Mouse (Mus musculus): ENCODE results near the gene Vmn1r237. TPM values are rescaled to one million over a fixed set of nuclear protein-coding genes. Genes with fewer than 3 reads are reported as not detected.

The Vmn1r237 gene
- not detected in 2 replicates for total RNA-seq (2014; rRNA removed)
- not detected in 2 replicates for polyA plus RNA-seq (2012; rRNA removed)

DNA sequence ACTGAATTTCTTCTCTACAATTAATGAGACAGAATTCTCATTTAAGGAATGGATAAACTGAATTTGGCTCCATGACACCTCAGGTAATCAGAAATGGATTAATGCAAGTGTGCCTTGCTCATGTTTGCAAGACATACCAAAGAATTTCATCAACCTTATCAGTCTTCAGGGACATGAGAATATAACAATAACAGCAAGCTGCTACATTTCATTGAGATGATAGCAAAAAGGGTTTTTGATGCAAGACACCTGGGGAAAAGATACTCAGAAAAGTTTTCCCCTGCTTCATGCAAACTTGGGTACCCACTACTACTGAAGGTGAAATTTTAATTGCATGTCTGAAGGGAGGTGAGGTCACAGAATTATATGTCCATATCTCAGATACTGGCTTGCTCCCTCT, at the start of gene Vmn1r237:
Vmn1r237 (plus strand) TSS at position 301 of the 400 bp plus-strand sequence.
- no peaks in the 10 kb centered on the region for H3K4me1 ChIP-seq (ENCODE audit: control insufficient read depth, insufficient read depth, low read length)
- no peak for TF ChIP-seq CTCF (IDR thresholded peaks at IDR 0.05; ENCODE audit: low read depth, low read length)
- no peak for TF ChIP-seq POLR2A (IDR thresholded peaks at IDR 0.05; ENCODE audit: extremely low read depth, insufficient read depth, low read length)

DNA sequence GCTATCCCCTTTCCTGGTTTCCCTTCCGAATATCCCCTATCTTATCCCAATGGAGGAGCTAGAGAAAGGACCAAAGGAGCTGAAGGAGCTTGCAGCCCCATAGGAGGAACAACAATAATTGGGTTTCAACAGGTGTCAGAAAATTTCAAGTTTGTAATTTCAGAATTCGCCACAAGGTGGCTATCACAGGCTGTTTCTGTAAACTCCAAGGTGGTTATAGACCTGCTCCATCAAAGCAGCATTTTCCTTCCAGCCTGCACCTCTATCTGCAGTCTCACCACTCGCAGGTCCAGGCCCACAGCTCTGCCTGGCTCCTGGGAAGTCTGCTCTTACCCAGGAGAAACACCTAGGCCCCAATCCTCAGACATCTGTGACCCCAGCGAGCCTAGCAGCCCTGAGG, 39.6 kb upstream of the Vmn1r237 start:
- H3K4me3 ChIP-seq (ENCODE audit: insufficient read depth, low read depth, low read length), result no peak overlapping the region
- no peak overlapping the region for H3K9ac ChIP-seq (ENCODE audit: low read depth, low read length)
- no peaks in the 10 kb centered on the region for H3K36me3 ChIP-seq (ENCODE audit: control insufficient read depth, insufficient read depth, low read length)
- peak; percentile 47 for DNase-seq (ENCODE audit: extremely low read depth, low read depth, low spot score)
- H3K27ac ChIP-seq (replicated peaks; ENCODE audit: insufficient read depth, low read depth, low read length), result no peak overlapping the region
- TF ChIP-seq POLR2A (IDR thresholded peaks at IDR 0.05; ENCODE audit: extremely low read depth, insufficient read depth, low read length) (no peak), CTCF (IDR thresholded peaks at IDR 0.05; ENCODE audit: low read depth, low read length) (peak; percentile 36)
- no peaks in the 10 kb centered on the region for H3K79me2 ChIP-seq (ENCODE audit: control insufficient read depth, insufficient read depth, low read length)
- no peaks in the 10 kb centered on the region for H3K4me1 ChIP-seq (ENCODE audit: control insufficient read depth, insufficient read depth, low read length)
- no peaks in the 10 kb centered on the region for H3K27me3 ChIP-seq (ENCODE audit: control insufficient read depth, insufficient read depth, low read length)
- WGBS, result 10% methylated on average over 4 of the region's 4 CpGs

More for the DNA sequence above, at the start of gene Vmn1r237:
- DNase-seq (ENCODE audit: extremely low read depth, low read depth, low spot score), result no peak
- H3K36me3 ChIP-seq (ENCODE audit: control insufficient read depth, insufficient read depth, low read length), result no peaks in the 10 kb centered on the region
- H3K79me2 ChIP-seq (ENCODE audit: control insufficient read depth, insufficient read depth, low read length), result no peaks in the 10 kb centered on the region
- no peak within 1 kb of the TSS for H3K9ac ChIP-seq (ENCODE audit: low read depth, low read length)
- H3K27ac ChIP-seq (replicated peaks; ENCODE audit: insufficient read depth, low read depth, low read length), result no peak within 1 kb of the TSS
- H3K27me3 ChIP-seq (ENCODE audit: control insufficient read depth, insufficient read depth, low read length), result no peaks in the 10 kb centered on the region
- H3K4me3 ChIP-seq (ENCODE audit: insufficient read depth, low read depth, low read length), result no peak within 1 kb of the TSS

DNA sequence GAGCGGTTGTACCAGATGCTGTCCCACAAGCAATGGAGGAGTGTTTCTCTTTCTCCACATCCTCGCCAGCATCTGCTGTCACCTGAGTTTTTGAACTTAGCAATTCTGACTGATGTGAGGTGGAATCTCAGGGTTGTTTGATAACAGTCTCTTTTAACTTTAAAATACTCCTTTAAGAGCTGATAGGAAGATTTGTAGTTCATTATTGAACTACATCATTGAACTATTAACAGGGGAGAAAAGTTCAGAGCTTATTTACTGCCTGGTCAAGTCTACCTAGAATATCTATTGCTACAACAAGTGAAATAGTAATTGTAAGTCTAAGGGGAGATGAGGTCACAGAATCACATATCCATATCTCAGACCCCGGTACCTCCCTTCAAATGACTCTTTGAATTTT, 29.0 kb upstream of the Vmn1r237 start, which contains the start of gene Vmn1r236:
Vmn1r236 (plus strand) TSS at position 301 of the 400 bp plus-strand sequence.
- H3K9ac ChIP-seq (ENCODE audit: low read depth, low read length), result no peak within 1 kb of the TSS
- H3K4me3 ChIP-seq (ENCODE audit: insufficient read depth, low read depth, low read length), result no peak within 1 kb of the TSS
- TF ChIP-seq POLR2A (IDR thresholded peaks at IDR 0.05; ENCODE audit: extremely low read depth, insufficient read depth, low read length) (no peak), CTCF (IDR thresholded peaks at IDR 0.05; ENCODE audit: low read depth, low read length) (no peak)
- H3K27me3 ChIP-seq (ENCODE audit: control insufficient read depth, insufficient read depth, low read length), result no peaks in the 10 kb centered on the region
- H3K79me2 ChIP-seq (ENCODE audit: control insufficient read depth, insufficient read depth, low read length), result no peaks in the 10 kb centered on the region
- H3K36me3 ChIP-seq (ENCODE audit: control insufficient read depth, insufficient read depth, low read length), result no peaks in the 10 kb centered on the region
- WGBS, result 71% methylated on average over 3 of the region's 3 CpGs
- H3K27ac ChIP-seq (replicated peaks; ENCODE audit: insufficient read depth, low read depth, low read length), result no peak within 1 kb of the TSS
- no peak for DNase-seq (ENCODE audit: extremely low read depth, low read depth, low spot score)
- H3K4me1 ChIP-seq (ENCODE audit: control insufficient read depth, insufficient read depth, low read length), result no peaks in the 10 kb centered on the region

DNA sequence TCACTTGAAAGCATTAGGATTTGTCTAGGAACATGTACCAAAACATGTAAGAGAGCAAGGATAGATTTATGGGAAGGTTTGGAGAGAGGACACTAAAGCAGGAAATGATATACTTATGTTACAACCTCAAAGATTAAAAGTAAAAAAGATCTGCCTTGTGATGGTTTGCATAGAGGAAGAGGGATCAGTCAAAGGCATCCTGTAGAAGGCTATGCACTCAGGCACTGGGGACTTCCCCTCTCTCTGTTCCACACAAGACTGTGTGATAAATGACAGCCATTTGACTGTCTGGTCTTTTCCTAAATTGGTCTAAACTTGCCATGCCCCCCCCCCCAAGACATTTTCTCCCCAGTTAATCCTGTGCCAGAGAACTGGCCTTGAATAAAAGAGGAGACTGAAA, 27.3 kb upstream of the Vmn1r237 start:
- H3K36me3 ChIP-seq (ENCODE audit: control insufficient read depth, insufficient read depth, low read length), result no peaks in the 10 kb centered on the region
- H3K4me1 ChIP-seq (ENCODE audit: control insufficient read depth, insufficient read depth, low read length), result no peaks in the 10 kb centered on the region
- TF ChIP-seq POLR2A (IDR thresholded peaks at IDR 0.05; ENCODE audit: extremely low read depth, insufficient read depth, low read length) (no peak), CTCF (IDR thresholded peaks at IDR 0.05; ENCODE audit: low read depth, low read length) (no peak)
- H3K79me2 ChIP-seq (ENCODE audit: control insufficient read depth, insufficient read depth, low read length), result no peaks in the 10 kb centered on the region
- no peak overlapping the region for H3K4me3 ChIP-seq (ENCODE audit: insufficient read depth, low read depth, low read length)
- no peaks in the 10 kb centered on the region for H3K27me3 ChIP-seq (ENCODE audit: control insufficient read depth, insufficient read depth, low read length)
- H3K9ac ChIP-seq (ENCODE audit: low read depth, low read length), result no peak overlapping the region
- no peak overlapping the region for H3K27ac ChIP-seq (replicated peaks; ENCODE audit: insufficient read depth, low read depth, low read length)
- no peak for DNase-seq (ENCODE audit: extremely low read depth, low read depth, low spot score)

DNA sequence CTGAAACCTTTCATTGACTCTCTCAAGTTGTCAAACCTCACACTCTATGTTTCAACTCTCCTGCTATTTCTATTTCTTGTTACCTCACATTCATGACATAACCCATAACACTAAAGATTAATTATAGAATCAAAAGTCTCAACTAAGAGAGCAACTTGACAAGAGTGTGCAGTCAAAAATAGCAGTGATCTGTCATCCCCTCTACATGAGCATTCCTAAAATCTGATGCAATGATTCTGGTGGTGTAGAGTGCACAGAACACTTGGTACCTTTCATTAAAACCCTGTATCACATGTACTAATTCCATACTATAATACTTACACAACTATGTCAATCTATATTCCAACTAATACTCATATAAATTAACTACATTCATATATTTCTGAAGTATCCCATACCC, 22.0 kb upstream of the Vmn1r237 start:
- TF ChIP-seq CTCF (IDR thresholded peaks at IDR 0.05; ENCODE audit: low read depth, low read length) (no peak), POLR2A (IDR thresholded peaks at IDR 0.05; ENCODE audit: extremely low read depth, insufficient read depth, low read length) (no peak)
- no peak overlapping the region for H3K27ac ChIP-seq (replicated peaks; ENCODE audit: insufficient read depth, low read depth, low read length)
- no peak overlapping the region for H3K4me3 ChIP-seq (ENCODE audit: insufficient read depth, low read depth, low read length)
- H3K79me2 ChIP-seq (ENCODE audit: control insufficient read depth, insufficient read depth, low read length), result no peaks in the 10 kb centered on the region
- DNase-seq (ENCODE audit: extremely low read depth, low read depth, low spot score), result no peak
- H3K36me3 ChIP-seq (ENCODE audit: control insufficient read depth, insufficient read depth, low read length), result no peaks in the 10 kb centered on the region
- H3K27me3 ChIP-seq (ENCODE audit: control insufficient read depth, insufficient read depth, low read length), result no peaks in the 10 kb centered on the region
- H3K4me1 ChIP-seq (ENCODE audit: control insufficient read depth, insufficient read depth, low read length), result no peaks in the 10 kb centered on the region
- no peak overlapping the region for H3K9ac ChIP-seq (ENCODE audit: low read depth, low read length)

Other genes with a start within 250 kb of the Vmn1r237 start
- not detected in 2 replicates for gene Vmn1r234, start 85.8 kb upstream of the Vmn1r237 start, total RNA-seq (2014; rRNA removed)
- not detected in 2 replicates for gene Vmn1r234, start 85.8 kb upstream of the Vmn1r237 start, polyA plus RNA-seq (2012; rRNA removed)
- gene Vmn1r235, start 55.5 kb upstream of the Vmn1r237 start, total RNA-seq (2014; rRNA removed), result not detected in 2 replicates
- gene Vmn1r235, start 55.5 kb upstream of the Vmn1r237 start, polyA plus RNA-seq (2012; rRNA removed), result not detected in 2 replicates
- not detected in 2 replicates for gene Vmn1r236, start 28.9 kb upstream of the Vmn1r237 start, total RNA-seq (2014; rRNA removed)
- not detected in 2 replicates for gene Vmn1r236, start 28.9 kb upstream of the Vmn1r237 start, polyA plus RNA-seq (2012; rRNA removed)
- 0.67 and 0.74 TPM in 2 replicates for gene Zfp677, start 71.9 kb downstream of the Vmn1r237 start, total RNA-seq (2014; rRNA removed)
- gene Zfp677, start 71.9 kb downstream of the Vmn1r237 start, polyA plus RNA-seq (2012; rRNA removed), result 0.05 and 0.09 TPM in 2 replicates
- 2.1 and 2.8 TPM in 2 replicates for gene Zfp54, start 111.4 kb downstream of the Vmn1r237 start, total RNA-seq (2014; rRNA removed)
- gene Zfp54, start 111.4 kb downstream of the Vmn1r237 start, polyA plus RNA-seq (2012; rRNA removed), result 0.29 and 0.66 TPM in 2 replicates
- gene Zfp51, start 138.5 kb downstream of the Vmn1r237 start, total RNA-seq (2014; rRNA removed), result 3.8 and 4.4 TPM in 2 replicates
- 0.28 and 0.50 TPM in 2 replicates for gene Zfp51, start 138.5 kb downstream of the Vmn1r237 start, polyA plus RNA-seq (2012; rRNA removed)
- gene Zfp53, start 177.1 kb downstream of the Vmn1r237 start, total RNA-seq (2014; rRNA removed), result 3.8 and 4.3 TPM in 2 replicates
- 0.95 and 1.2 TPM in 2 replicates for gene Zfp53, start 177.1 kb downstream of the Vmn1r237 start, polyA plus RNA-seq (2012; rRNA removed)
- 0.94 and 1.3 TPM in 2 replicates for gene Zfp52, start 223.7 kb downstream of the Vmn1r237 start, total RNA-seq (2014; rRNA removed)
- not detected in 2 replicates for gene Zfp52, start 223.7 kb downstream of the Vmn1r237 start, polyA plus RNA-seq (2012; rRNA removed)